Mouse (Mus musculus) E14TG2a.4 (cell line): ENCODE data around the gene B4galnt2.

Experiments used
- CTCF ChIP-seq: conservative IDR thresholded peaks from 2 replicates; pipeline ENCODE4 v1.5.1; 2014; ENCODE audit warnings: low read length
- NANOG ChIP-seq: IDR thresholded peaks from 2 replicates; pipeline ENCODE4 v1.6.1; 2014; ENCODE audit warnings: borderline replicate concordance, low read length, mixed read lengths

- no peak for TF ChIP-seq CTCF
- no peak for TF ChIP-seq NANOG
Observed at GRCm38 (mm10) chr11:95953313-95953712, 38.6 kb upstream of the B4galnt2 start.
